Mouse (Mus musculus): ENCODE results near the gene Vopp1. TPM values are rescaled to one million over a fixed set of nuclear protein-coding genes. Genes with fewer than 3 reads are reported as not detected.

Gene Vopp1
- polyA plus RNA-seq, 1 experiment from 2014 or later: 17.6 TPM

DNA sequence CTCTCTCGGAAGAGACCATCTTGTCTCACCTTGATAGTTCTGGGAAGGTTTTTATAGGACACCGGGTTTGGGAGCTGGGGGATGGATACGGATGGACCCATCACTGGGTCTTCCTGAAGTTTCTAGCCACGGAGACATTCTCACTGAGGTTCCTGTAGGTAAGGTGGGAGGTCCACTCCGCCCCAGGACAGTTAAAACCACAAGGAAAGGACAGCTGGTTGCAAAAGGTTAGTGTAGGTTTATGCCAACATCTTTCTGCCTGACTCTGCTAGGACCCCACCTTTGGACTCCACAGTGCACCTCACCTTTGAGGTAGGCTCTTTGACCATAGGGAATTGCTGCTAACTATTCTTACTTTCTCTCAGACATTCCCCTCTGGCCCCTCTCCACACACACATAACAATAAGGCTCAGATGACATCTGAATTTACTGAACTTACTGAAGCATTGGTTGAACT is 328 bp upstream of the Vopp1 start:
- Histone ChIP-seq H3K36me3 (ENCODE audit: insufficient read depth, low read length) (no peaks in the 10 kb centered on the region), H3K27ac (ENCODE audit: low read length) (peak overlapping the region; percentile 82; the same call in 1 of the 2 replicates), H3K9ac (replicated peaks; ENCODE audit: low read depth) (peak overlapping the region; percentile 88; the same call in 1 of the 2 replicates), H3K27me3 (replicated peaks; ENCODE audit: insufficient read depth, low read length) (no peaks in the 10 kb centered on the region), H3K4me3 (ENCODE audit: low read depth, low read length) (peak overlapping the region; percentile 87), H3K4me1 (ENCODE audit: insufficient read depth, low read depth, low read length) (no peaks in the 10 kb centered on the region), H3K9me3 (ENCODE audit: low read length) (no peaks in the 10 kb centered on the region), H3K4me2 (replicated peaks; ENCODE audit: low read depth, low read length) (peak overlapping the region; percentile 83)
- ATAC-seq (0 out of 2 replicates have a peak, but pooled peaks have one; percentile 4), DNase-seq (ENCODE audit: low spot score) (no peak)
- 3% methylated on average over 5 of the region's 5 CpGs for WGBS
- TF ChIP-seq EP300 (IDR thresholded peaks at IDR 0.05) (no peak), CTCF (IDR thresholded peaks at IDR 0.05) (no peak)

DNA sequence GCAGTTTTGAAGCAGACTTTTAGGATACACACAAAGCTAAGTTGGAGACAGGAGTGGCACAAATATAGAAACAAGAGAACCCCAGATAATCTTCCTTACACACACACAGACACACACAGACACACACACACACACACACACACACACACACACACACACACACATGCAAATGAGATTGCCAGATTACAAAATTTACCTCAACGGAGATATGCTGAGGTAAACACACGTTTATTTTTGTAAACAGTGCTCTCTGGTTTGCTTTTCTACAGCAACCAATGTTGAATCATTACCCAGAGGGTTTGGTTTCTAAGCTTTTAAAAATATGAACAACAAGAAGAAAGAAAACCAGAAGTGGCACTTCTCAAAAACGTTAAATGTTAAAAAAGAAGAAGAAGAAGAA is 1.5 kb downstream of the Vopp1 start:
- Histone ChIP-seq H3K9me3 (ENCODE audit: low read length) (no peaks in the 10 kb centered on the region), H3K27ac (ENCODE audit: low read length) (no peak overlapping the region), H3K4me3 (ENCODE audit: low read depth, low read length) (no peak overlapping the region), H3K9ac (replicated peaks; ENCODE audit: low read depth) (no peak overlapping the region), H3K4me1 (ENCODE audit: insufficient read depth, low read depth, low read length) (no peaks in the 10 kb centered on the region), H3K4me2 (replicated peaks; ENCODE audit: low read depth, low read length) (peak overlapping the region; percentile 27; the same call in 1 of the 2 replicates), H3K27me3 (replicated peaks; ENCODE audit: insufficient read depth, low read length) (no peaks in the 10 kb centered on the region), H3K36me3 (ENCODE audit: insufficient read depth, low read length) (no peaks in the 10 kb centered on the region)
- TF ChIP-seq EP300 (IDR thresholded peaks at IDR 0.05): no peak
- TF ChIP-seq CTCF (IDR thresholded peaks at IDR 0.05): no peak
- WGBS: 10% methylated on average over 3 of the region's 3 CpGs
- ATAC-seq (no peak), DNase-seq (ENCODE audit: low spot score) (no peak)

DNA sequence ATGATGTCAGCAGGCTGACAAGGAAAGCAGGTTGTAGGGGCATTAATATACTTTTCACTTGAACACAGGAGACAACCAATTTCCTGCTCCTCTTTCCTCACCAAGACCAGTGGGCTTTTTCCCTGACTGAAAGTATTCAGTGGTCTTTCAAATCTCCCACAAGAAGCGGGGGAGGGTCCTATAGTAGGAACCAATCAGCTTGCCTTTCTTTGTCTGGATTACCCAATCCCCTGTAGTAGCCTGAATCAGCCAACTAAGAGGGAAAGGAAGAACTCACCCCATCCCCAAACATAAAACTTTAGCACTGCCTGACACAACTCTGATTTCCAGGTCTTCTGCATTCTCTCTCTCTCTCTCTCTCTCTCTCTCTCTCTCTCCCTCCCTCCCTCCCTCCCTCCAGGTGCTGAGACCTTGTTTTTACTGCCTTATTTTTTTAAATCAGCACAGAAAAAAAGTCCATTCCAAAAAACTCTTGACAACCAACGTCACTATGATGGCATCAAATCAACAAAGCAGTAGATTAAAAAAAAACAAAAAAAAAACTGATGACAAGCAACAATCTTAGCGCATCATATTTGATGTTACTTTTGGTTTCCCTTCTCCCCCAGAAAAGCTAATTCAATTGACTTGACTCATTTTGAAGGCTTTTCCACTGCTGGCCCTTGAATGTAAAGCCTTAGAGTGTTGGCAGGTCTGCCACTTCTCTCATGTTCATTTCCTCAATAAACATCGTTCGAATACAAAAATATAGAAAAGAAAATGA is 2.1 kb downstream of the Vopp1 start:
- no peaks in the 10 kb centered on the region for H3K27me3 ChIP-seq (replicated peaks; ENCODE audit: insufficient read depth, low read length)
- H3K9me3 ChIP-seq (ENCODE audit: low read length): no peaks in the 10 kb centered on the region
- no peak overlapping the region for H3K4me3 ChIP-seq (ENCODE audit: low read depth, low read length)
- ATAC-seq (0 out of 2 replicates have a peak, but pooled peaks have one; percentile 29), DNase-seq (ENCODE audit: low spot score) (peak; percentile 39)
- WGBS: 46% methylated on average over 5 of the region's 5 CpGs
- H3K27ac ChIP-seq (ENCODE audit: low read length): no peak overlapping the region
- peak overlapping the region; percentile 27; the same call in 1 of the 2 replicates for H3K4me2 ChIP-seq (replicated peaks; ENCODE audit: low read depth, low read length)
- H3K4me1 ChIP-seq (ENCODE audit: insufficient read depth, low read depth, low read length): no peaks in the 10 kb centered on the region
- TF ChIP-seq CTCF (IDR thresholded peaks at IDR 0.05) (no peak), EP300 (IDR thresholded peaks at IDR 0.05) (no peak)
- H3K36me3 ChIP-seq (ENCODE audit: insufficient read depth, low read length): no peaks in the 10 kb centered on the region
- no peak overlapping the region for H3K9ac ChIP-seq (replicated peaks; ENCODE audit: low read depth)

GRCm38 (mm10) chr6:57814436-57814940 is 10.5 kb downstream of the Vopp1 start:
- H3K27ac ChIP-seq (ENCODE audit: low read length): no peak overlapping the region

GRCm38 (mm10) chr6:57811748-57812730 is 12.9 kb downstream of the Vopp1 start:
- Histone ChIP-seq H3K4me3 (ENCODE audit: low read depth, low read length) (no peak overlapping the region), H3K27me3 (replicated peaks; ENCODE audit: insufficient read depth, low read length) (no peaks in the 10 kb centered on the region), H3K9ac (replicated peaks; ENCODE audit: low read depth) (no peak overlapping the region), H3K4me1 (ENCODE audit: insufficient read depth, low read depth, low read length) (no peaks in the 10 kb centered on the region), H3K27ac (ENCODE audit: low read length) (no peak overlapping the region), H3K36me3 (ENCODE audit: insufficient read depth, low read length) (no peaks in the 10 kb centered on the region), H3K4me2 (replicated peaks; ENCODE audit: low read depth, low read length) (no peak overlapping the region), H3K9me3 (ENCODE audit: low read length) (no peaks in the 10 kb centered on the region)
- no peak for DNase-seq (ENCODE audit: low spot score)
- 54% methylated on average over 3 of the region's 3 CpGs for WGBS
- ATAC-seq: no peak
- TF ChIP-seq EP300 (IDR thresholded peaks at IDR 0.05) (no peak), CTCF (IDR thresholded peaks at IDR 0.05) (no peak)

More at GRCm38 (mm10) chr6:57814436-57814940, 10.5 kb downstream of the Vopp1 start:
- no peak for TF ChIP-seq CTCF (IDR thresholded peaks at IDR 0.05)
- no peak for TF ChIP-seq EP300 (IDR thresholded peaks at IDR 0.05)
- no peak for DNase-seq (ENCODE audit: low spot score)
- no peak overlapping the region for H3K4me2 ChIP-seq (replicated peaks; ENCODE audit: low read depth, low read length)
- H3K36me3 ChIP-seq (ENCODE audit: insufficient read depth, low read length): no peaks in the 10 kb centered on the region
- no peak overlapping the region for H3K4me3 ChIP-seq (ENCODE audit: low read depth, low read length)
- no peaks in the 10 kb centered on the region for H3K27me3 ChIP-seq (replicated peaks; ENCODE audit: insufficient read depth, low read length)
- ATAC-seq: no peak
- no peaks in the 10 kb centered on the region for H3K4me1 ChIP-seq (ENCODE audit: insufficient read depth, low read depth, low read length)
- WGBS: 80% methylated on average over 2 of the region's 2 CpGs
- no peaks in the 10 kb centered on the region for H3K9me3 ChIP-seq (ENCODE audit: low read length)
- no peak overlapping the region for H3K9ac ChIP-seq (replicated peaks; ENCODE audit: low read depth)
